Mouse (Mus musculus) liver, postnatal 0 days (tissue): ENCODE data around the gene Gm20388. TPM values are rescaled to one million over a fixed set of nuclear protein-coding genes. Genes with fewer than 3 reads are reported as not detected.

Experiments used
- ATAC-seq: fragments of 200-750 bp; cut with Nextera tagmentation; 2 replicates; pipeline ENCODE4 v1.8.0; 2017; ENCODE audit warnings: mild to moderate bottlenecking, moderate library complexity
- DNase-seq: peaks from one replicate; pipeline ENCODE4 v3.0.0-alpha.2; 2016
- H3K27ac ChIP-seq: fragments of 300-500 bp; sonication (generic); 2 replicates; pipeline ENCODE4 v1.5.1; 2014; ENCODE audit warnings: antibody characterized with exemption, moderate library complexity, mild to moderate bottlenecking, low read depth
- H3K27me3 ChIP-seq: fragments of 300-500 bp; sonication (generic); 2 replicates; pipeline ENCODE4 v1.6.1; 2014; ENCODE audit warnings: low read length, control low read depth, mixed read lengths; ENCODE audit not compliant: insufficient read depth
- H3K36me3 ChIP-seq: fragments of 300-500 bp; sonication (generic); replicated peaks from 2 replicates; pipeline ENCODE4 v1.6.1; 2014; ENCODE audit warnings: mild to moderate bottlenecking, control low read depth, low read length, moderate library complexity, mixed read lengths; ENCODE audit not compliant: insufficient read depth
- H3K4me1 ChIP-seq: fragments of 300-500 bp; sonication (generic); 2 replicates; pipeline ENCODE4 v1.6.1; 2014; ENCODE audit warnings: antibody characterized with exemption, mild to moderate bottlenecking, control low read depth; ENCODE audit not compliant: insufficient read depth
- H3K4me2 ChIP-seq: fragments of 300-500 bp; sonication (generic); 2 replicates; pipeline ENCODE4 v1.6.1; 2014; ENCODE audit warnings: low read depth, mild to moderate bottlenecking, low read length, moderate library complexity, mixed read lengths
- H3K4me3 ChIP-seq: fragments of 300-500 bp; sonication (generic); 2 replicates; pipeline ENCODE4 v1.5.1; 2014; ENCODE audit warnings: low read depth, low read length
- H3K9ac ChIP-seq: fragments of 300-500 bp; sonication (generic); replicated peaks from 2 replicates; pipeline ENCODE4 v1.6.1; 2014; ENCODE audit warnings: mild to moderate bottlenecking, moderate library complexity
- H3K9me3 ChIP-seq: fragments of 300-500 bp; sonication (generic); 2 replicates; pipeline ENCODE4 v1.6.1; 2016; ENCODE audit warnings: mild to moderate bottlenecking, control low read depth, low read length, mixed read lengths
- CTCF ChIP-seq: sonication (generic); IDR thresholded peaks from 2 replicates; pipeline ENCODE4 v1.5.1; 2016; ENCODE audit warnings: antibody characterized with exemption, low read depth
- EP300 ChIP-seq: IDR thresholded peaks from 2 replicates; pipeline ENCODE4 v1.6.1; 2016; ENCODE audit warnings: antibody characterized with exemption, low read depth, mild to moderate bottlenecking
- WGBS: fragments of 180-500 bp; shearing (Covaris S2); extraction: QIAGEN DNeasy Blood & Tissue Kit; methylation state at CpG from one replicate; pipeline ENCODE4 v1.1.7; 2014; ENCODE audit not compliant: insufficient replicate concordance; 5-methylcytosine and 5-hydroxymethylcytosine counted together
- polyA plus RNA-seq: library from polyadenylated mRNA; unstranded; fragments of >200 nt; fragmentation: Nextera tagmentation; extraction: Ambion mirVana; gene quantifications from 2 replicates; pipeline ENCODE4 v1.2.1, GENCODE M21; 2015

The Gm20388 gene
- polyA plus RNA-seq, 1 experiment from 2014 or later = not detected

- Histone ChIP-seq H3K27me3 (no peaks in the 10 kb centered on the region), H3K27ac (no peak overlapping the region), H3K36me3 (peaks cover 59% of the 10 kb centered on the region), H3K4me3 (no peak overlapping the region), H3K4me1 (no peaks in the 10 kb centered on the region), H3K9me3 (no peaks in the 10 kb centered on the region), H3K9ac (no peak overlapping the region), H3K4me2 (no peak overlapping the region)
- DNase-seq (no peak), ATAC-seq (no peak)
- WGBS = 94% methylated on average over 6 of the region's 6 CpGs
- TF ChIP-seq EP300 (no peak), CTCF (no peak)
Measured at GRCm38 (mm10) chr8:123907604-123908003, 3997.0 kb downstream of the Gm20388 start.

DNA sequence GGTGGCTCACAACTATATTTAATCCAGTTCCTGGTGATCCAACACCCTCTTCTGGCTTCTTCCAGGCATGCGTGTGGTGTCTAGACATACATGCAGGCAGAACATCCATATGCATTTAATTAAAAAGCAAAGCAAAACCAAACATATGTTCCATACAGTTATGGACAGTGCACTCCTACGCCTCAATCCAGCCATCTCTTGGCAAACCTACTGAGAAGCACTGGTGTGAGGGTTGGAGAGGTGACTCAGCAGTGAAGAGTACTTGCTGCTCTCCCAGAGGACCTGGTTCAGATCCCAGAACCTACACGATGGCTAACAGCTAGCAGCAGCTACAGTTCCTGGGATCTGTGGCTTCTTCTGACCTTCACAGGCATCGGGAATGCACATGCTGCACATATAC, 4001.6 kb downstream of the Gm20388 start:
- no peak for ATAC-seq
- Histone ChIP-seq H3K4me3 (no peak overlapping the region), H3K4me2 (no peak overlapping the region), H3K9ac (no peak overlapping the region), H3K9me3 (no peaks in the 10 kb centered on the region), H3K27me3 (no peaks in the 10 kb centered on the region), H3K4me1 (no peaks in the 10 kb centered on the region), H3K27ac (no peak overlapping the region), H3K36me3 (peaks cover 63% of the 10 kb centered on the region)
- DNase-seq = no peak
- 90% methylated on average over 4 of the region's 4 CpGs for WGBS
- no peak for TF ChIP-seq CTCF
- TF ChIP-seq EP300 = no peak

- Histone ChIP-seq H3K9ac (no peak overlapping the region), H3K9me3 (no peaks in the 10 kb centered on the region), H3K4me3 (no peak overlapping the region), H3K27ac (no peak overlapping the region), H3K27me3 (no peaks in the 10 kb centered on the region), H3K4me1 (no peaks in the 10 kb centered on the region), H3K36me3 (peaks cover 62% of the 10 kb centered on the region), H3K4me2 (no peak overlapping the region)
- DNase-seq = no peak
- TF ChIP-seq CTCF (no peak), EP300 (no peak)
- WGBS = 95% methylated on average over 3 of the region's 3 CpGs
- ATAC-seq = no peak
Measured at GRCm38 (mm10) chr8:123914635-123915034, 4004.0 kb downstream of the Gm20388 start.

DNA sequence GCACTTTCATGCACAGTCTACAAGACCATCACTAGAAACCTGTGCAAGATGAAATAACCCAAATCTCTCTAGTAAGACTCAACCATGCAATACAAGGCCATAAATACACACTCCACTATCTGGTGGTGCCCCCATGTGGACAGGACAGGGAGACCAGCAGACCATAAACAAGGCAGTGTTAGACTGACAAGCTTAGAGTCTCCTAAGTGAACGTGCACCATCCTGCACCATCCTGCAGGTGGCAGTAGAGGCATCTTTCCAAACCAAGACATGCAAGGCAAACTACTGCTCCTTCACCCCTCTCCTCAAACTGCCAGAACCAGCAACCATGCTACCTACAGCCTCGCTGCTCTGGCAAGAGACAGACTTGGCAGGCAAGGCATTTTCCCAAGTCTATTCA, 4014.1 kb downstream of the Gm20388 start:
- Histone ChIP-seq H3K36me3 (peaks cover 65% of the 10 kb centered on the region), H3K4me3 (no peak overlapping the region), H3K27ac (no peak overlapping the region), H3K4me2 (no peak overlapping the region), H3K9me3 (no peaks in the 10 kb centered on the region), H3K4me1 (no peaks in the 10 kb centered on the region), H3K9ac (no peak overlapping the region), H3K27me3 (no peaks in the 10 kb centered on the region)
- peak; percentile 80 for ATAC-seq
- peak; percentile 83 for DNase-seq
- peak; percentile 97 for TF ChIP-seq CTCF
- no peak for TF ChIP-seq EP300
- WGBS = 4% methylated on average over 2 of the region's 2 CpGs

DNA sequence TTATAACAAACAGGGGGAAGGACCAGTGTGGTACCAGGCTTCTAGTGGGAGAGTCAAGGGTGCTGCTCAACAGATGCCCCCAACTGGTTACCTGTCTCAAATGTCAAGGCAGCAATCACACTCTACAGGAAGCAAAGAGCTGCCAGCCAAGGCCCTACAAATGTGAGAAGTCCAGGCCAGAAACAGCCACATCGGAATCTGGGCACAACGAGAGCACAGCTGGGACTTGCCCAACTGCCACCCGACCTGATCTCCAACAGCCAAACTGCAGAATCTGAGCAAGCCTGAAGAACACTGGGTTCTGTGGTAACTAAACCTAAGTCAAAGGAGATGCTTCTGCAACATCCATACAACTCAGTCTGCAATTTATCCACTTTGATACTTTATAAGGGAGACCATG, 4015.0 kb downstream of the Gm20388 start:
- Histone ChIP-seq H3K27me3 (no peaks in the 10 kb centered on the region), H3K27ac (no peak overlapping the region), H3K9ac (no peak overlapping the region), H3K4me1 (no peaks in the 10 kb centered on the region), H3K4me3 (no peak overlapping the region), H3K36me3 (peaks cover 66% of the 10 kb centered on the region), H3K4me2 (no peak overlapping the region), H3K9me3 (no peaks in the 10 kb centered on the region)
- WGBS = 86% methylated on average over 3 of the region's 3 CpGs
- ATAC-seq (no peak), DNase-seq (no peak)
- TF ChIP-seq EP300 (no peak), CTCF (no peak)

DNA sequence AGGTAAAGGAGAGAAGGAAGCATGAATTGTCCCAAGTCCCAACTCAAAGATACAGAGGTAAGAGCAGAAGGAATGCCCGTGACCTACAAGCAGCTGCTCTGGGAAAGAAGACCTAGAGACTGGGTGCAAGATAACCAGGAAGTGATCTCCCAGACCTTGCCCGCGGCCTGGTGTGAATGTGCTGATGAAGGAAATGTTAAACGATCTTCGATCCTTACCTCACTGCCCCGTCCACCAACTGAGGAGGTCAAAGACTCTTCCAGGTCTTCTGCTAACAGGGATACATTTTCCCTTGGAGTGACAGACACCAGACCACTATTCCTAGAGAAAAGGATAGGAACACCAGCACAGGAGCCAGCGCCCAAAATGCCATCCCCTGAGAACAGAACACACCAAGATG, 4018.4 kb downstream of the Gm20388 start:
- no peak overlapping the region for H3K4me2 ChIP-seq
- H3K36me3 ChIP-seq = peaks cover 62% of the 10 kb centered on the region
- H3K27ac ChIP-seq = no peak overlapping the region
- no peaks in the 10 kb centered on the region for H3K27me3 ChIP-seq
- 90% methylated on average over 7 of the region's 7 CpGs for WGBS
- ATAC-seq (no peak), DNase-seq (no peak)
- no peaks in the 10 kb centered on the region for H3K9me3 ChIP-seq
- TF ChIP-seq CTCF (no peak), EP300 (no peak)
- H3K4me1 ChIP-seq = no peaks in the 10 kb centered on the region
- H3K9ac ChIP-seq = no peak overlapping the region
- no peak overlapping the region for H3K4me3 ChIP-seq
